Mouse (Mus musculus): ENCODE data around the gene Brap. TPM values are rescaled to one million over a fixed set of nuclear protein-coding genes. Genes with fewer than 3 reads are reported as not detected.

The Brap gene
- polyA plus RNA-seq, 1 experiment from 2014 or later, result 31.5 TPM

Other genes with a start within 250 kb of the Brap start
- gene Tmem116, start 208.7 kb upstream of the Brap start, polyA plus RNA-seq (2014; fragmentation: Nextera tagmentation; extraction: Ambion mirVana), result 1.8 and 2.7 TPM in 2 replicates
- 164 and 167 TPM in 2 replicates for gene Erp29, start 208.1 kb upstream of the Brap start, polyA plus RNA-seq (2014; fragmentation: Nextera tagmentation; extraction: Ambion mirVana)
- 0.07 and 0.16 TPM in 2 replicates for gene Adam1b, start 157.1 kb upstream of the Brap start, polyA plus RNA-seq (2014; fragmentation: Nextera tagmentation; extraction: Ambion mirVana)
- gene Adam1a, start 115.1 kb upstream of the Brap start, polyA plus RNA-seq (2014; fragmentation: Nextera tagmentation; extraction: Ambion mirVana), result 1.6 and 2.1 TPM in 2 replicates
- gene Gm42878, start 115.1 kb upstream of the Brap start, polyA plus RNA-seq (2014; fragmentation: Nextera tagmentation; extraction: Ambion mirVana), result not detected in 2 replicates
- gene Mapkapk5, start 114.7 kb upstream of the Brap start, polyA plus RNA-seq (2014; fragmentation: Nextera tagmentation; extraction: Ambion mirVana), result 48.8 and 59.8 TPM in 2 replicates
- gene Aldh2, start 66.7 kb upstream of the Brap start, polyA plus RNA-seq (2014; fragmentation: Nextera tagmentation; extraction: Ambion mirVana), result 70.2 and 76.5 TPM in 2 replicates
- 2.4 and 3.4 TPM in 2 replicates for gene Acad12, start 41.6 kb upstream of the Brap start, polyA plus RNA-seq (2014; fragmentation: Nextera tagmentation; extraction: Ambion mirVana)
- gene Acad10, start within 50 bp of the Brap start, polyA plus RNA-seq (2014; fragmentation: Nextera tagmentation; extraction: Ambion mirVana), result 4.3 and 4.7 TPM in 2 replicates
- gene Atxn2, start 50.8 kb downstream of the Brap start, polyA plus RNA-seq (2014; fragmentation: Nextera tagmentation; extraction: Ambion mirVana), result 59.4 and 59.8 TPM in 2 replicates
- 15.4 and 16.3 TPM in 2 replicates for gene Sh2b3, start 177.1 kb downstream of the Brap start, polyA plus RNA-seq (2014; fragmentation: Nextera tagmentation; extraction: Ambion mirVana)
- gene Pheta1, start 188.4 kb downstream of the Brap start, polyA plus RNA-seq (2014; fragmentation: Nextera tagmentation; extraction: Ambion mirVana), result 23.3 and 24.4 TPM in 2 replicates